Mouse (Mus musculus): ENCODE data around the gene Slc25a31.

- TF ChIP-seq CTCF (IDR thresholded peaks at IDR 0.05; ENCODE audit: low read depth, low read length) (no peak), POLR2A (IDR thresholded peaks at IDR 0.05; ENCODE audit: extremely low read depth, insufficient read depth, low read length) (no peak)
These were observed 13.5 kb upstream of the Slc25a31 start for GRCm38 (mm10) chr3:40695162-40695561.
